8 mouse cellular contexts compared by ENCODE assay signal in the genomic region with DNA sequence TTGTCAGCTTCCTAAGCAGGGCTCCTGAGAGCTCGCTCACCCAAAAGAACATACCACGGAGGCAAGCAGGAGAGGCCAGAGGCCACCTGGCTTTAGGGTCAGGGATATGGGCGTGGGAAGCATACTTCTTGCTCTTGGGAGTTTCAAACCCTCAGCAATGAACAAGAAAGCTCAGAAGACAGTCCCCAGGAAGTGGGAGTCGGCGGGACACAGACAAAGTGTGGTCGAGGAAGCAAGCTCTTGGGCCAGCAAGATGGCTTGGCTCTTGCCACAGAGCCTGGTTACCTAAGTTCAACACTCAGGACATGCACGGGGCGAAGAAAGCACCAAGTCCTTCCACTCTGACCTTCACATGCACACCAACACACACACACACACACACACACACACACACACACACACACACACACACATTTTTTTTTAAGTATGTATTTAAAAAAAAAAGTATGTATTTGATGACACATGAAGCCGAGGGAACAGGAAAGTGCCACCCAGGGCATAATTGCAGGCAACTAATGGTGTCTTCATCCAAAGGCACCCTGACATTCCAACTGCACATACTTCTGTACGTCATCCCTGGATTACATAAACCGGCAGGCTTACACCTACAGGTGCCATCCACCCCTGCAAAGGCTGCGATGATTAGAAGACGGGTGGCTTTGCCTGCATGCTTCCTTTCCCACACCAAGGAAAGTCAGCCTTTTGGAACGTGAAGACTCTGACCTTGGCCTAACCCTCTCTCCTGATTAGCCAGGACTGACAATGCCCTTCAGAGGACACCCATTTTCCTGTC. TPM values are rescaled to one million over a fixed set of nuclear protein-coding genes. Genes with fewer than 3 reads are reported as not detected.
DNase-seq lines count a peak whose midpoint lies in the region; ATAC-seq and TF ChIP-seq lines count a peak whose summit lies in the region.

No protein-coding gene starts in this region.

- no peak overlapping the region for H3K9ac ChIP-seq in forebrain, embryonic 12.5 days
- no peak overlapping the region for H3K9ac ChIP-seq in forebrain, postnatal 0 days
- H3K9ac ChIP-seq in kidney, embryonic 14.5 days (ENCODE audit: low read depth, low read length): no peak overlapping the region

- no peaks in the 10 kb centered on the region for H3K27me3 ChIP-seq in forebrain, embryonic 12.5 days
- H3K27me3 ChIP-seq in forebrain, postnatal 0 days (ENCODE audit: insufficient read depth, low read length): no peaks in the 10 kb centered on the region
- H3K27me3 ChIP-seq in kidney, embryonic 14.5 days (ENCODE audit: control insufficient read depth, insufficient read depth, low read length): no peaks in the 10 kb centered on the region
- H3K27me3 ChIP-seq in testis, adult 2 months (ENCODE audit: control insufficient read depth, insufficient read depth, low read length): no peaks in the 10 kb centered on the region

- no peak overlapping the region for H3K4me2 ChIP-seq in forebrain, embryonic 12.5 days
- no peak overlapping the region for H3K4me2 ChIP-seq in forebrain, postnatal 0 days (ENCODE audit: low read depth)
- H3K4me2 ChIP-seq in kidney, embryonic 14.5 days (replicated peaks; ENCODE audit: low read depth, low read length): no peak overlapping the region

- TF ChIP-seq POLR2A in testis, adult 2 months (IDR thresholded peaks at IDR 0.05; ENCODE audit: control insufficient read depth, low read depth, low read length): no peak

- no peak overlapping the region for H3K4me3 ChIP-seq in forebrain, embryonic 12.5 days (replicated peaks)
- no peak overlapping the region for H3K4me3 ChIP-seq in forebrain, postnatal 0 days (ENCODE audit: low read depth, low read length)
- no peak overlapping the region for H3K4me3 ChIP-seq in kidney, embryonic 14.5 days (ENCODE audit: low read length)
- H3K4me3 ChIP-seq in testis, adult 2 months (ENCODE audit: control insufficient read depth, low read depth, low read length): no peak overlapping the region

- no peak for DNase-seq in forebrain, postnatal 0 days
- no peak for DNase-seq in kidney, adult 9 months
- DNase-seq in testis, postnatal 14 days (ENCODE audit: low spot score): no peak
- no peak for DNase-seq in retina, postnatal 1 day

- peak overlapping the region; percentile 16; the same call in 1 of the 2 replicates for H3K27ac ChIP-seq in forebrain, embryonic 12.5 days
- H3K27ac ChIP-seq in forebrain, postnatal 0 days (ENCODE audit: low read depth, low read length): no peak overlapping the region
- peak overlapping the region; percentile 55; the same call in 1 of the 2 replicates for H3K27ac ChIP-seq in kidney, embryonic 14.5 days (ENCODE audit: low read depth, low read length)
- H3K27ac ChIP-seq in testis, adult 2 months (ENCODE audit: control insufficient read depth, insufficient read depth, low read depth, low read length): peak overlapping the region; percentile 65

- no peaks in the 10 kb centered on the region for H3K36me3 ChIP-seq in forebrain, embryonic 12.5 days (replicated peaks)
- H3K36me3 ChIP-seq in forebrain, postnatal 0 days (ENCODE audit: insufficient read depth): no peaks in the 10 kb centered on the region
- H3K36me3 ChIP-seq in kidney, embryonic 14.5 days (ENCODE audit: control insufficient read depth, insufficient read depth, low read length): no peaks in the 10 kb centered on the region
- no peaks in the 10 kb centered on the region for H3K36me3 ChIP-seq in testis, adult 2 months (ENCODE audit: control insufficient read depth, insufficient read depth, low read length)

- no peak for TF ChIP-seq CTCF in forebrain, postnatal 0 days (IDR thresholded peaks at IDR 0.05; ENCODE audit: low read depth)
- TF ChIP-seq CTCF in testis, adult 2 months (IDR thresholded peaks at IDR 0.05; ENCODE audit: control insufficient read depth, insufficient read depth, insufficient replicate concordance, low read depth, low read length): no peak

- 83% methylated on average over 14 of the region's 14 CpGs for WGBS in forebrain, embryonic 12.5 days
- 85% methylated on average over 14 of the region's 14 CpGs for WGBS in forebrain, postnatal 0 days
- WGBS in kidney, embryonic 14.5 days: 72% methylated on average over 14 of the region's 14 CpGs

- H3K9me3 ChIP-seq in forebrain, embryonic 12.5 days: no peaks in the 10 kb centered on the region
- H3K9me3 ChIP-seq in forebrain, postnatal 0 days (ENCODE audit: low read length): no peaks in the 10 kb centered on the region
- H3K9me3 ChIP-seq in kidney, embryonic 14.5 days (ENCODE audit: control insufficient read depth, low read length): no peaks in the 10 kb centered on the region

- peaks cover 20% of the 10 kb centered on the region for H3K4me1 ChIP-seq in forebrain, embryonic 12.5 days
- H3K4me1 ChIP-seq in forebrain, postnatal 0 days (ENCODE audit: insufficient read depth): no peaks in the 10 kb centered on the region
- peaks cover 20% of the 10 kb centered on the region for H3K4me1 ChIP-seq in kidney, embryonic 14.5 days (ENCODE audit: control insufficient read depth, insufficient read depth, low read length)
- H3K4me1 ChIP-seq in testis, adult 2 months (ENCODE audit: control insufficient read depth, insufficient read depth, low read length): peaks cover 5% of the 10 kb centered on the region

- ATAC-seq in forebrain, embryonic 12.5 days (ENCODE audit: low FRiP score): no peak
- ATAC-seq in forebrain, postnatal 0 days: no peak
- ATAC-seq in kidney, embryonic 14.5 days (ENCODE audit: low FRiP score, low TSS enrichment): no peak
- no peak for ATAC-seq in granulocyte monocyte progenitor cell, adult 5-6 weeks (replicated peaks; ENCODE audit: poor library complexity, severe bottlenecking)

RNA-seq across cellular contexts. Expression of a gene that starts 12.8 kb away (rescaled TPM):
- polyA plus RNA-seq in forebrain, embryonic 12.5 days (2016; fragmentation: Nextera tagmentation; extraction: Ambion mirVana): 67.2 and 67.6 TPM in 2 replicates
- total RNA-seq in forebrain, postnatal 0 days (2014; rRNA removed): 81.3 and 82.9 TPM in 2 replicates
- polyA plus RNA-seq in forebrain, postnatal 0 days (2015; fragmentation: Nextera tagmentation; extraction: Ambion mirVana): 62.1 and 65.1 TPM in 2 replicates
- polyA plus RNA-seq in kidney, embryonic 14.5 days (2014; fragmentation: Nextera tagmentation; extraction: Ambion mirVana): 30.2 and 36.5 TPM in 2 replicates
- 133 and 153 TPM in 2 replicates for polyA plus RNA-seq in testis, adult 2 months (2012; rRNA removed)
- 10.8 and 13.3 TPM in 2 replicates for total RNA-seq in granulocyte monocyte progenitor cell, adult 5-6 weeks (2014; fragmentation: Nextera tagmentation)
- total RNA-seq in granulocyte monocyte progenitor cell, adult 5-6 weeks (2017): 9.8 and 12.8 TPM in 2 replicates
